Comparison of ENCODE assay signal across 15 mouse cellular contexts in the genomic region with DNA sequence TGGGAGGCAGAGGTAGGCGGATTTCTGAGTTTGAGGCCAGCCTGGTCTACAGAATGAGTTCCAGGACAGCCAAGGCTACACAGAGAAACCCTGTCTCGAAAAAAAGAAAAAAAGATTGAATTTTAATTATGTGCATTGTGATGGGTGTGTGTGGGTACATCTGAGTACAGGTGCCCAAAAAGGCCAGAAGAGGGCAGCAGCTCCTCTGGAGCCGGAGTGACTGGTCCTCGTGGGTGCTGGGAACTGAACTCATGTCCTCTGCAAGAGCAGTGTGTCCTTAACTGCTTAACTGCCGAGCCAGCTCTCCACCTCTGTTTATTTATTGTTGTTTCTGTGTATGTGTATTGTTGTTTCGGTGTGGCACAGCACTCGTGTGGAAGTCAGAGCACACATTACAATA. TPM values are rescaled to one million over a fixed set of nuclear protein-coding genes. Genes with fewer than 3 reads are reported as not detected.
"Had no signal": no experiment of that assay in that cellular context is flagged by ENCODE, and none has a peak within 500 bp of the region (broad histone marks: within the 10 kb centered on the region; RNA-seq: fewer than 3 reads in every experiment).

No protein-coding gene starts in this region.

- H3K9me3 ChIP-seq: kidney, embryonic 15.5 days; limb, embryonic 10.5 days; liver, embryonic 13.5 days; midbrain, embryonic 15.5 days; neural tube, embryonic 12.5 days had no signal

- H3K9ac ChIP-seq: kidney, embryonic 15.5 days; liver, embryonic 13.5 days; lung, embryonic 14.5 days; midbrain, embryonic 15.5 days; neural tube, embryonic 12.5 days had no signal

- H3K4me3 ChIP-seq: kidney, embryonic 15.5 days; limb, embryonic 10.5 days; liver, embryonic 13.5 days; megakaryocyte, embryonic 14.5 days; midbrain, embryonic 15.5 days; neural tube, embryonic 12.5 days had no signal

- H3K36me3 ChIP-seq: kidney, embryonic 15.5 days; limb, embryonic 10.5 days; liver, embryonic 13.5 days; midbrain, embryonic 15.5 days; neural tube, embryonic 12.5 days had no signal

- ATAC-seq: midbrain, embryonic 15.5 days had no signal

- H3K27ac ChIP-seq: kidney, embryonic 15.5 days; limb, embryonic 10.5 days; liver, embryonic 13.5 days; macrophage; midbrain, embryonic 15.5 days; neural tube, embryonic 12.5 days had no signal

- H3K27me3 ChIP-seq: midbrain, embryonic 15.5 days had no signal

- H3K4me2 ChIP-seq: kidney, embryonic 15.5 days; liver, embryonic 13.5 days; lung, embryonic 14.5 days; midbrain, embryonic 11.5 days; midbrain, embryonic 15.5 days; neural tube, embryonic 12.5 days had no signal

- DNase-seq: kidney, adult 2 months; kidney, postnatal 36 days; liver, embryonic 13.5 days; lung, embryonic 14.5 days; lung, postnatal 14 days; thymus, adult 18-20 months; thymus, postnatal 14 days had no signal

RNA-seq across cellular contexts. Expression of gene Cdr2l, which starts 3.9 kb away (rescaled TPM):
- total RNA-seq: monocyte, adult 5-6 weeks had no signal
- polyA plus RNA-seq: macrophage had no signal

RNA-seq across cellular contexts. Expression of gene Hid1, which starts 10.3 kb away (rescaled TPM):
- polyA plus RNA-seq: macrophage had no signal
